In the genomic region with DNA sequence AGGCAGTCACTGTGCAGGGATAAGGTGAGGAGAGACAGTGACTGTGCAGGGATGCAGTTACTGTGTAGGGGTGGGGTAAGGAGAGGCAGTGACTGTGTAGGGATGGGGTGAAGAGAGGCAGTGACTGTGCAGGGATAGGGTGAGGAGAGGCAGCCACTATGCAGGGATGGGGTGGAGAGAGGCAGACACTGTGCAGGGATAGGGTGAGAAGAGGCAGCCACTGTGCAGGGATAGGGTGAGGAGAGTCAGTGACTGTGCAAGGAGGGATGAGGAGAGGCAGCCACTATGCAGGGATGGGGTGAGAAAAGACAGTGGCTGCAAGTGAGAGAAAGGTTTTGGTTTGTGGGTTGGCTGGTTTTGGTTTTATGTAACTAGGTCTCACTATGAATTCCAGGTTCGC, we compare ENCODE assay signal across 21 mouse cellular contexts.
DNase-seq lines count a peak whose midpoint lies in the region; ATAC-seq lines count a peak whose summit lies in the region.
"Had no signal": no experiment of that assay in that cellular context is flagged by ENCODE, and none has a peak within 500 bp of the region (broad histone marks: within the 10 kb centered on the region; RNA-seq: fewer than 3 reads in every experiment).

No protein-coding gene starts in this region.

- H3K4me1 ChIP-seq in kidney, embryonic 16.5 days (ENCODE audit: insufficient read depth, low read length), result no peaks in the 10 kb centered on the region
- H3K4me1 ChIP-seq: forebrain, embryonic 12.5 days had no signal

- no peak overlapping the region for H3K4me2 ChIP-seq in kidney, embryonic 16.5 days (replicated peaks; ENCODE audit: low read depth, low read length)
- H3K4me2 ChIP-seq: embryonic facial prominence, embryonic 13.5 days; embryonic facial prominence, embryonic 15.5 days; forebrain, embryonic 12.5 days had no signal

- peak; percentile 63 for DNase-seq in heart, adult 11 months
- no peak for DNase-seq in heart, postnatal 36 days
- DNase-seq in kidney, postnatal 10 days, result no peak
- DNase-seq: adrenal gland, adult 2 months; adrenal gland, postnatal 10 days; adrenal gland, postnatal 25 days; cerebellum, adult 11 months; cerebellum, adult 18-20 months; cerebellum, adult 8-10 months; cerebellum, adult 9-11 months; cerebellum, postnatal 14 days; cerebellum, postnatal 36 days; embryo, embryonic 11 days had no signal

- no peak overlapping the region for H3K9ac ChIP-seq in kidney, embryonic 16.5 days (replicated peaks; ENCODE audit: low read length)
- H3K9ac ChIP-seq: embryonic facial prominence, embryonic 13.5 days; embryonic facial prominence, embryonic 15.5 days; forebrain, embryonic 12.5 days had no signal

- intact Hi-C loops in heart, postnatal 36 days (cut with DNase I), result no loop called here

- H3K27me3 ChIP-seq in kidney, embryonic 16.5 days (ENCODE audit: insufficient read depth, low read length), result no peaks in the 10 kb centered on the region
- H3K27me3 ChIP-seq: embryonic facial prominence, embryonic 13.5 days; embryonic facial prominence, embryonic 15.5 days; forebrain, embryonic 12.5 days had no signal

- H3K27ac ChIP-seq in kidney, embryonic 16.5 days (ENCODE audit: low read length), result no peak overlapping the region
- H3K27ac ChIP-seq: embryonic facial prominence, embryonic 13.5 days; embryonic facial prominence, embryonic 15.5 days; forebrain, embryonic 10.5 days; forebrain, embryonic 12.5 days had no signal

- WGBS in kidney, embryonic 16.5 days, result 81% methylated on average over 1 of the region's 1 CpGs

- no peaks in the 10 kb centered on the region for H3K9me3 ChIP-seq in kidney, embryonic 16.5 days (ENCODE audit: low read length)
- H3K9me3 ChIP-seq: embryonic facial prominence, embryonic 13.5 days; embryonic facial prominence, embryonic 15.5 days; forebrain, embryonic 10.5 days; forebrain, embryonic 12.5 days had no signal

- no peaks in the 10 kb centered on the region for H3K36me3 ChIP-seq in kidney, embryonic 16.5 days (ENCODE audit: insufficient read depth, low read length)
- H3K36me3 ChIP-seq: embryonic facial prominence, embryonic 13.5 days; embryonic facial prominence, embryonic 15.5 days; forebrain, embryonic 10.5 days; forebrain, embryonic 12.5 days had no signal

- peak; percentile 42; the same call in 1 of the 2 replicates for ATAC-seq in kidney, embryonic 16.5 days (ENCODE audit: low FRiP score, low TSS enrichment)
- ATAC-seq: forebrain, embryonic 14.5 days; forebrain, embryonic 16.5 days had no signal

- no peak overlapping the region for H3K4me3 ChIP-seq in kidney, embryonic 16.5 days (ENCODE audit: low read length)
- H3K4me3 ChIP-seq: embryonic facial prominence, embryonic 13.5 days; embryonic facial prominence, embryonic 15.5 days; erythroblast, embryonic 14.5 days; forebrain, embryonic 10.5 days; forebrain, embryonic 12.5 days had no signal
